Mouse (Mus musculus): ENCODE measurements at regions not wholly inside any gene's neighbourhood (a gene's known extent, or its start where the extent isn't known, plus 50 kb on each side); places are given as distances from the start of the nearest gene placed in this dataset.

GRCm38 (mm10) chr12:5599426-5599825 lies 223.9 kb upstream of the Klhl29 start:
- TF ChIP-seq POLR2A (IDR thresholded peaks at IDR 0.05; ENCODE audit: insufficient read depth, low read depth, low read length) (no peak), CTCF (IDR thresholded peaks at IDR 0.05) (no peak)

Measured in heart, adult 2 months (tissue).